Comparison of ENCODE assay signal across 9 mouse cellular contexts in the genomic region with DNA sequence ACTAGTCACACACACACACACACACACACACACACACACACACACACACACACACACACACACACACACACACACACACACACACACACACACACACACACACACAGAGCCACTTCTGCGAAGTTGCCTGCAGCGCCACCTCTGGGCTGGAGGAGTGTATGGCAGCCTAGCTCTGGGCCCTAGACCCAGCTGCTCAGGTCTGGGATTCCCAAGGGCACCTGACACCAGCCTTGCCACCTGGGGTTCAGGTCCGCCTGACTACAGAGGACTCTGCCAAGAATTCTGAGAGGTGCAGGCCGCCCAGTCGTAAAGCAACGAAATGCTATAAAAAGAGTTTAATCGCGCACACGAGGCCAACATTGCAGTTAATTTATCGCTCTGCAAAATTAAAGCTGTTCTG.
DNase-seq lines count a peak whose midpoint lies in the region; ATAC-seq and TF ChIP-seq lines count a peak whose summit lies in the region.
"Had no signal": no experiment of that assay in that cellular context is flagged by ENCODE, and none has a peak within 500 bp of the region (broad histone marks: within the 10 kb centered on the region; RNA-seq: fewer than 3 reads in every experiment).

No protein-coding gene starts in this region.

- no peak overlapping the region for H3K4me3 ChIP-seq in lung, embryonic 14.5 days (ENCODE audit: low read depth, low read length)

- H3K27me3 ChIP-seq in lung, embryonic 14.5 days (ENCODE audit: insufficient read depth, low read length), result no peaks in the 10 kb centered on the region
- peaks cover 2% of the 10 kb centered on the region; the same call in 1 of the 2 replicates for H3K27me3 ChIP-seq in splenic B cell, adult 2 months (ENCODE audit: control insufficient read depth, insufficient read depth, low read length, poor library complexity, severe bottlenecking)

- WGBS in lung, embryonic 14.5 days, result 87% methylated on average over 10 of the region's 10 CpGs

- H3K36me3 ChIP-seq in lung, embryonic 14.5 days (ENCODE audit: insufficient read depth), result no peaks in the 10 kb centered on the region
- H3K36me3 ChIP-seq in splenic B cell, adult 2 months (ENCODE audit: control insufficient read depth, insufficient read depth, low read length, poor library complexity, severe bottlenecking), result no peaks in the 10 kb centered on the region

- TF ChIP-seq CTCF in lung, embryonic 14.5 days (IDR thresholded peaks at IDR 0.05; ENCODE audit: low read depth), result peak; percentile 55

- ATAC-seq in lung, embryonic 14.5 days (ENCODE audit: insufficient read depth), result no peak

- H3K27ac ChIP-seq in lung, embryonic 14.5 days (ENCODE audit: low read depth), result no peak overlapping the region

- H3K4me1 ChIP-seq in lung, embryonic 14.5 days (ENCODE audit: insufficient read depth), result no peaks in the 10 kb centered on the region

- DNase-seq in cerebellum, postnatal 36 days, result peak; percentile 13 to 26
- DNase-seq in cerebellum, adult 11 months, result no peak
- no peak for DNase-seq in lung, embryonic 14.5 days
- no peak for DNase-seq in lung, postnatal 25 days (ENCODE audit: low spot score)
- DNase-seq in kidney, adult 9 months, result peak; percentile 72
- peak; percentile 8 for DNase-seq in splenic B cell, adult 2 months (ENCODE audit: low read depth, low spot score)
- DNase-seq in spleen, postnatal 10 days (ENCODE audit: low spot score in 2 of 2), result no peak
- no peak for DNase-seq in urinary bladder, adult 18-20 months (ENCODE audit: low spot score in 2 of 2)
- DNase-seq: heart, postnatal 10 days had no signal

- H3K9ac ChIP-seq in lung, embryonic 14.5 days, result no peak overlapping the region

- no peak overlapping the region for H3K4me2 ChIP-seq in lung, embryonic 14.5 days

- H3K9me3 ChIP-seq in lung, embryonic 14.5 days (ENCODE audit: low read depth, low read length), result 0 out of 2 replicates have a peak, but pooled peaks cover 3% of the 10 kb centered on the region

Comparison
In these comparisons a context has a peak if more than half of its experiments do, and no peak if none do; other contexts are left out.
1. DNase-seq: peak in cerebellum, postnatal 36 days (2 of 2), kidney, adult 9 months (single experiment) and splenic B cell, adult 2 months (single experiment); none in cerebellum, adult 11 months (single experiment), lung, embryonic 14.5 days (single experiment), lung, postnatal 25 days (single experiment), spleen, postnatal 10 days (0 of 2) and urinary bladder, adult 18-20 months (0 of 2).